Mouse (Mus musculus) left cerebral cortex, postnatal 10 days (tissue): ENCODE measurements around the gene Slc25a39. TPM values are rescaled to one million over a fixed set of nuclear protein-coding genes. Genes with fewer than 3 reads are reported as not detected.
"Not testable (repeated sequence)": the region's sequence is repeated elsewhere in the genome, so short reads cannot be mapped to it uniquely, and the experiment has no call there.

Experiments used
- DNase-seq, 2 experiments: peaks; one replicate each; pipeline ENCODE4 v3.0.0; 2021 to 2022; ENCODE audit warnings: low spot score in 2 of 2, mixed read lengths in 1 of 2; ENCODE audit errors: extremely low spot score in 1 of 2
- intact Hi-C: fragments of 180-260 bp; cut with DNase I; formaldehyde crosslinking; loops from one replicate; pipeline ENCODE4 v1.15.1; 2025
- microRNA-seq: library from miRNA; unstranded; fragments of <30 nt; microRNA quantifications from one replicate; pipeline ENCODE4 v1.2.0, GENCODE M21; 2022
- total RNA-seq, 2 experiments: library from RNA; stranded (reverse); gene quantifications; 2 replicates each; pipeline ENCODE4 v1.2.3; 2021

Slc25a39 gene
- total RNA-seq, 2 experiments from 2014 or later = 64.8 to 66.7 TPM

GRCm38 (mm10) chr11:102366103-102366502 lies 41.6 kb downstream of the Slc25a39 start, which contains the start of gene Slc4a1:
TSS of gene Slc4a1 (minus strand) at chr11:102366203.
- DNase-seq, intact Hi-C loops: not testable (repeated sequence)

GRCm38 (mm10) chr11:102365699-102366098 lies 42.0 kb downstream of the Slc25a39 start:
- DNase-seq = no peak
- intact Hi-C loops = no loop called here

- no peak for DNase-seq
- intact Hi-C loops = no loop called here
These were observed 43.0 kb downstream of the Slc25a39 start for GRCm38 (mm10) chr11:102364570-102365371.

GRCm38 (mm10) chr11:102363623-102364022 lies 44.1 kb downstream of the Slc25a39 start:
- no peak for DNase-seq
- intact Hi-C loops = no loop called here

- no peak for DNase-seq
- intact Hi-C loops = no loop called here
These were observed 45.8 kb downstream of the Slc25a39 start for GRCm38 (mm10) chr11:102361776-102362495.

- DNase-seq = no peak
- intact Hi-C loops = no loop called here
These were observed 49.4 kb downstream of the Slc25a39 start for GRCm38 (mm10) chr11:102358365-102358764.

- no peak for DNase-seq
- intact Hi-C loops = no loop called here
These were observed 51.0 kb downstream of the Slc25a39 start for GRCm38 (mm10) chr11:102356636-102357350.

- intact Hi-C loops = no loop called here
- DNase-seq = no peak
These were observed 51.6 kb downstream of the Slc25a39 start for GRCm38 (mm10) chr11:102356190-102356589.

- intact Hi-C loops = no loop called here
- DNase-seq = no peak
These were observed 52.2 kb downstream of the Slc25a39 start for GRCm38 (mm10) chr11:102355501-102355900.

GRCm38 (mm10) chr11:102353021-102353431 lies 54.7 kb downstream of the Slc25a39 start:
- intact Hi-C loops = no loop called here
- DNase-seq = no peak

Small RNAs within 50 kb of the gene (microRNA-seq; reads per million reads assigned to microRNA genes)
- not detected for gene Mir6930

Other genes starting within 250 kb of the Slc25a39 start
- 10 to 100 TPM; 67.6 to 72.3 TPM for gene Lsm12, start 222.7 kb downstream of the Slc25a39 start, total RNA-seq
- 10 to 100 TPM; 43.8 to 45.0 TPM for gene G6pc3, start 218.3 kb downstream of the Slc25a39 start, total RNA-seq
- 100 to 1,000 TPM; 190 TPM for gene Hdac5, start 177.8 kb downstream of the Slc25a39 start, total RNA-seq
- gene BC030867, start 159.1 kb downstream of the Slc25a39 start, total RNA-seq = under 1 TPM; 0.83 to 0.99 TPM
- gene Asb16, start 139.2 kb downstream of the Slc25a39 start, total RNA-seq = under 1 TPM; 0.49 to 0.71 TPM
- gene Tmub2, start 123.0 kb downstream of the Slc25a39 start, total RNA-seq = 10 to 100 TPM; 61.2 to 64.4 TPM
- 100 to 1,000 TPM; 187 TPM for gene Atxn7l3, start 111.3 kb downstream of the Slc25a39 start, total RNA-seq
- 100 to 1,000 TPM in 1 of 2 experiments, 10 to 100 TPM in 1; 97.0 to 100 TPM for gene Ubtf, start 88.2 kb downstream of the Slc25a39 start, total RNA-seq
- gene Slc4a1, start 41.7 kb downstream of the Slc25a39 start, total RNA-seq = 1 to 10 TPM in 1 of 2 experiments, under 1 TPM in 1; 0.47 to 1.2 TPM
- gene Rundc3a, start 14.5 kb downstream of the Slc25a39 start, total RNA-seq = 100 to 1,000 TPM; 329 to 332 TPM
- gene Grn, start 22.4 kb upstream of the Slc25a39 start, total RNA-seq = 10 to 100 TPM; 79.2 to 79.4 TPM
- gene Fam171a2, start 39.7 kb upstream of the Slc25a39 start, total RNA-seq = 100 to 1,000 TPM; 125 to 135 TPM
- gene Itga2b, start 62.2 kb upstream of the Slc25a39 start, total RNA-seq = 1 to 10 TPM; 3.2 to 3.3 TPM
- 10 to 100 TPM; 46.0 to 46.8 TPM for gene Gpatch8, start 148.4 kb upstream of the Slc25a39 start, total RNA-seq
- 1 to 10 TPM; 5.4 to 7.1 TPM for gene Gm11627, start 171.5 kb upstream of the Slc25a39 start, total RNA-seq
- 10 to 100 TPM in 1 of 2 experiments, 1 to 10 TPM in 1; 6.7 to 11.0 TPM for gene Fzd2, start 196.4 kb upstream of the Slc25a39 start, total RNA-seq